Mouse (Mus musculus): ENCODE results near the gene Nt5c3. TPM values are rescaled to one million over a fixed set of nuclear protein-coding genes. Genes with fewer than 3 reads are reported as not detected.
"Not testable (repeated sequence)": the region's sequence is repeated elsewhere in the genome, so short reads cannot be mapped to it uniquely, and the experiment has no call there.

Gene Nt5c3
- polyA plus RNA-seq, 1 experiment from 2014 or later: 73.5 TPM

DNA sequence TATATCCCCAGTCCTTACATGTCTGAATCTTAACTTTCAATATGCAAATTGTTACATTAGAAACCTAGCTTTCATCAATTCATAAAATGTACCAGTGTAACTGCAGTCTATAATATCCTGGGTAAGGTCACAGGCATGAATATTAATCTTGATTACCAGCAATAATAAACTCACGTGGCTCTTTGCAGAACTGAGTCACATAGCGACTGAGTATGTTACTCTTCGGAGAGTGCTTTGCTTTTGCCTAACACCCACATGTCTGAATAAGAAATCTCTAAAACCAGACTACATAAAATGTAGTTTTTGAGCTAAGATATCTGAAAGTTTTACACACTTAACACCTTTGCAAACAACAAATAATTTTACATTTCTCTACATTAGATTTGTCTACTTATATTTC is 22.4 kb downstream of the Nt5c3 start:
- Histone ChIP-seq H3K27ac (no peak overlapping the region), H3K4me3 (no peak overlapping the region), H3K9me3 (no peaks in the 10 kb centered on the region), H3K36me3 (no peaks in the 10 kb centered on the region), H3K4me1 (replicated peaks) (peaks cover 5% of the 10 kb centered on the region), H3K27me3 (ENCODE audit: insufficient read depth, poor library complexity, severe bottlenecking) (no peaks in the 10 kb centered on the region)
- no peak for DNase-seq (ENCODE audit: low spot score)
- 74% methylated on average over 3 of the region's 3 CpGs for WGBS

GRCm38 (mm10) chr6:56899601-56900000 is 24.1 kb downstream of the Nt5c3 start:
- DNase-seq (ENCODE audit: low spot score): no peak
- H3K4me1 ChIP-seq (replicated peaks): peaks cover 5% of the 10 kb centered on the region
- H3K36me3 ChIP-seq: no peaks in the 10 kb centered on the region
- H3K27me3 ChIP-seq (ENCODE audit: insufficient read depth, poor library complexity, severe bottlenecking): no peaks in the 10 kb centered on the region
- H3K27ac ChIP-seq: no peak overlapping the region
- 86% methylated on average over 3 of the region's 3 CpGs for WGBS
- no peaks in the 10 kb centered on the region for H3K9me3 ChIP-seq
- no peak overlapping the region for H3K4me3 ChIP-seq

DNA sequence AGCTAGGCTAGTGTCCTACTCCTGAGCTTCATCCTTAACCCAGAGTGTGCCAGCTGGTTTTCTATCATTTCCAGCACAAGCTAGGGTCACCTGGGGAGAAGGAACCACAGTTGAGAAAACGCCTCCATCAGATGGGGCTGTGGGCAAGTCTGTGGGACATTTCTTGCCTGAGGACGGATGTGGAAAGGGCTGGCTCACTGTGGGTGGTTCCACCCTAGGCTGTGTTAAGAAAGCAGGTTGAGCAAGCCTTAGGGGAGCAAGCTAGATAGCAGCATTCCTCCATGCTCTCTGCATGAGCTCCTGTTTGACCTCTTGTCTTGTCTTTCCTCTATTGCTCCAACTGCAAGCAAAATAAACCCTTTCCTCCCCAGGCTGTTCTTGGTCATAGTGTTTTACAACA is 33.0 kb downstream of the Nt5c3 start:
- Histone ChIP-seq H3K27ac (no peak overlapping the region), H3K9me3 (no peaks in the 10 kb centered on the region), H3K4me1 (replicated peaks) (no peaks in the 10 kb centered on the region), H3K27me3 (ENCODE audit: insufficient read depth, poor library complexity, severe bottlenecking) (no peaks in the 10 kb centered on the region), H3K4me3 (no peak overlapping the region), H3K36me3 (peaks cover 48% of the 10 kb centered on the region)
- DNase-seq (ENCODE audit: low spot score): no peak
- 92% methylated on average over 2 of the region's 2 CpGs for WGBS

GRCm38 (mm10) chr6:56888561-56888960 is 35.2 kb downstream of the Nt5c3 start:
- 95% methylated on average over 6 of the region's 6 CpGs for WGBS

GRCm38 (mm10) chr6:56879352-56879955 is 44.3 kb downstream of the Nt5c3 start:
- no peaks in the 10 kb centered on the region for H3K9me3 ChIP-seq
- no peaks in the 10 kb centered on the region for H3K27me3 ChIP-seq (ENCODE audit: insufficient read depth, poor library complexity, severe bottlenecking)
- no peaks in the 10 kb centered on the region for H3K4me1 ChIP-seq (replicated peaks)
- no peak overlapping the region for H3K27ac ChIP-seq
- peaks cover 72% of the 10 kb centered on the region for H3K36me3 ChIP-seq
- DNase-seq (ENCODE audit: low spot score): no peak
- no peak overlapping the region for H3K4me3 ChIP-seq
- 83% methylated on average over 1 of the region's 1 CpGs for WGBS

More at GRCm38 (mm10) chr6:56888561-56888960, 35.2 kb downstream of the Nt5c3 start:
- no peaks in the 10 kb centered on the region for H3K27me3 ChIP-seq (ENCODE audit: insufficient read depth, poor library complexity, severe bottlenecking)
- H3K36me3 ChIP-seq: peaks cover 59% of the 10 kb centered on the region
- H3K4me1 ChIP-seq (replicated peaks): no peaks in the 10 kb centered on the region
- no peaks in the 10 kb centered on the region for H3K9me3 ChIP-seq
- H3K4me3 ChIP-seq: no peak overlapping the region
- no peak overlapping the region for H3K27ac ChIP-seq
- DNase-seq (ENCODE audit: low spot score): no peak

GRCm38 (mm10) chr6:56877985-56878384 is 45.7 kb downstream of the Nt5c3 start:
- Histone ChIP-seq H3K9me3 (no peaks in the 10 kb centered on the region), H3K4me3 (no peak overlapping the region), H3K27me3 (ENCODE audit: insufficient read depth, poor library complexity, severe bottlenecking) (no peaks in the 10 kb centered on the region), H3K4me1 (replicated peaks) (no peaks in the 10 kb centered on the region), H3K36me3 (peaks cover 68% of the 10 kb centered on the region), H3K27ac (no peak overlapping the region)
- DNase-seq (ENCODE audit: low spot score): no peak
- WGBS: 94% methylated on average over 8 of the region's 8 CpGs

DNA sequence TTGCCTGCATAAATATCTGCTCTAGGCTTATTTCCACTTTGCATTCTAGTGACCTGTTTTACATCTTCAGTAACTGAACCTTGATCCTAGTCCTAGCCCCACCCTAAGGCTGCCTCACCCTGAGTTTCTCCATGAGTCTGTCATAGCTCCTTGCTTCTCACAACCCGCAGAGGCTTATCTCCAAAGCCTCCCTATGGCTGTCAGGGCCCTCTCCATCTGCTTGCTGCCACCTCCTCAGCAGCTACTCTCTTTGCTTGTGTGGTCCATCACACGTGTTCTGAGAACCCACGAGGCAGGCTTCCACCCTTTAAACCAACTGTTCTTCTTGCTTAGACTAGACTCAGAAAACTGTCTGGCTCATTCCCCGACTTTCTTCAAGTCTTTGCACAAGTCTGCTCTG is 46.9 kb downstream of the Nt5c3 start:
- Histone ChIP-seq H3K9me3 (no peaks in the 10 kb centered on the region), H3K27ac (no peak overlapping the region), H3K36me3 (peaks cover 58% of the 10 kb centered on the region), H3K27me3 (ENCODE audit: insufficient read depth, poor library complexity, severe bottlenecking) (no peaks in the 10 kb centered on the region), H3K4me3 (no peak overlapping the region), H3K4me1 (replicated peaks) (no peaks in the 10 kb centered on the region)
- 89% methylated on average over 4 of the region's 4 CpGs for WGBS
- DNase-seq (ENCODE audit: low spot score): no peak

DNA sequence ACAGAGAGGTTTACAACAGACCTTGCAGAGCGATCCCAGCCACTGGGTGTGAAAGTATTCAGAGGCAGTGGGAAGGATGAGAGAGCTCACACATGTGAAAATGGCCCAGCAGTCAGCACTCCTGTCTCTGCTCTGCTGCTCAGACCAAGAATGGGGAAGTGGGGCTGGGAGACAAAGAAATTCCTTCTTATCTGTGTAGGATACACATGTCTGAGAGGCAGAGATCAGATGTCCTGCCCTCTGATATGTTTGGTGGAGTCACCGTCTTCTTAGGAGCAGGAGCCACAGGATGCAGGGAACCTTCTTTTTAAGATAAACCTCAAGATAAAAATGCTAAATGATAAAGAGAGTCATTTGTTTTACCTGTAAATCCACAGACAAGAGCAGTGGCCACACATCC is 53.7 kb downstream of the Nt5c3 start:
- DNase-seq (ENCODE audit: low spot score): no peak
- no peaks in the 10 kb centered on the region for H3K9me3 ChIP-seq
- 85% methylated on average over 2 of the region's 2 CpGs for WGBS
- peaks cover 14% of the 10 kb centered on the region; the same call in 1 of the 2 replicates for H3K36me3 ChIP-seq
- H3K27ac ChIP-seq: no peak overlapping the region
- H3K27me3 ChIP-seq (ENCODE audit: insufficient read depth, poor library complexity, severe bottlenecking): no peaks in the 10 kb centered on the region
- H3K4me3 ChIP-seq: no peak overlapping the region
- H3K4me1 ChIP-seq (replicated peaks): no peaks in the 10 kb centered on the region

GRCm38 (mm10) chr6:56868565-56868964 is 55.2 kb downstream of the Nt5c3 start:
- no peaks in the 10 kb centered on the region for H3K4me1 ChIP-seq (replicated peaks)
- H3K27ac ChIP-seq: no peak overlapping the region
- H3K36me3 ChIP-seq: peaks cover 12% of the 10 kb centered on the region
- no peaks in the 10 kb centered on the region for H3K27me3 ChIP-seq (ENCODE audit: insufficient read depth, poor library complexity, severe bottlenecking)
- no peaks in the 10 kb centered on the region for H3K9me3 ChIP-seq
- DNase-seq (ENCODE audit: low spot score): no peak
- 79% methylated on average over 8 of the region's 8 CpGs for WGBS
- no peak overlapping the region for H3K4me3 ChIP-seq

- 95% methylated on average over 1 of the region's 1 CpGs for WGBS
- not testable (repeated sequence) for H3K4me1 ChIP-seq (replicated peaks)
Measured at GRCm38 (mm10) chr6:56866899-56867298, 56.8 kb downstream of the Nt5c3 start.

GRCm38 (mm10) chr6:56860205-56860848 is 63.4 kb downstream of the Nt5c3 start:
- WGBS: 90% methylated on average over 8 of the region's 8 CpGs
- DNase-seq (ENCODE audit: low spot score): no peak
- no peak overlapping the region for H3K27ac ChIP-seq

More at GRCm38 (mm10) chr6:56866899-56867298, 56.8 kb downstream of the Nt5c3 start:
- peaks cover 15% of the 10 kb centered on the region for H3K36me3 ChIP-seq
- H3K4me3 ChIP-seq; H3K27me3 ChIP-seq (ENCODE audit: insufficient read depth, poor library complexity, severe bottlenecking); H3K27ac ChIP-seq; H3K9me3 ChIP-seq; DNase-seq (ENCODE audit: low spot score): not testable (repeated sequence)

GRCm38 (mm10) chr6:56856748-56857147 is 67.0 kb downstream of the Nt5c3 start:
- no peak overlapping the region for H3K27ac ChIP-seq
- no peak for DNase-seq (ENCODE audit: low spot score)
- H3K4me1 ChIP-seq (replicated peaks): no peaks in the 10 kb centered on the region
- H3K27me3 ChIP-seq (ENCODE audit: insufficient read depth, poor library complexity, severe bottlenecking): no peaks in the 10 kb centered on the region
- H3K36me3 ChIP-seq: peaks cover 32% of the 10 kb centered on the region
- H3K9me3 ChIP-seq: no peaks in the 10 kb centered on the region
- WGBS: 80% methylated on average over 5 of the region's 5 CpGs
- H3K4me3 ChIP-seq: no peak overlapping the region

More at GRCm38 (mm10) chr6:56860205-56860848, 63.4 kb downstream of the Nt5c3 start:
- Histone ChIP-seq H3K9me3 (no peaks in the 10 kb centered on the region), H3K27me3 (ENCODE audit: insufficient read depth, poor library complexity, severe bottlenecking) (no peaks in the 10 kb centered on the region), H3K36me3 (peaks cover 28% of the 10 kb centered on the region), H3K4me1 (replicated peaks) (no peaks in the 10 kb centered on the region), H3K4me3 (no peak overlapping the region)

DNA sequence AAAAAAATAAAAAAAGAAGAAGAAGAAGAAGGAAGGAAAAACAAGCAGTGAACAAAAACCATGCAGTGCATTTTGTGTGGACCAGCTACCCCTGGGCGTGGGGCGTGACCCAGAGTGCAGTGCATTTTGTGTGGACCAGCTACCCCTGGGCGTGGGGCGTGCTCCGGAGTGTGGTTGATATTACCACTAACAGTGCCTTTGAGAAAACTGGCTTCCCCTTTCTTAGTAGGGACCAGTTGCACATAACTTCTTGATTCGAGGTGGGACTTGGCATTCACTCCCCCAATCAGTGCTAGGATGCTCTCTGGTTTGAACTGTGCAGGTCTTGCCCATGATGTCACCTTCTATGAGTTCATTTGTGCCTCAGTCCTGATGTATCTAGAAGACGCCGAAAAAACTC is 68.9 kb downstream of the Nt5c3 start:
- Histone ChIP-seq H3K27me3 (ENCODE audit: insufficient read depth, poor library complexity, severe bottlenecking) (no peaks in the 10 kb centered on the region), H3K27ac (no peak overlapping the region), H3K4me3 (no peak overlapping the region), H3K4me1 (replicated peaks) (no peaks in the 10 kb centered on the region), H3K9me3 (no peaks in the 10 kb centered on the region), H3K36me3 (peaks cover 36% of the 10 kb centered on the region)
- DNase-seq (ENCODE audit: low spot score): no peak
- WGBS: 94% methylated on average over 8 of the region's 8 CpGs
